Mouse (Mus musculus) 416B (cell line): Measurements from ENCODE around the gene Akr1b7.

ENCODE experiments used
- DNase-seq: peaks from one replicate; pipeline ENCODE4 v3.0.0; 2011; ENCODE audit warnings: low read depth

Gene Akr1b7

DNA sequence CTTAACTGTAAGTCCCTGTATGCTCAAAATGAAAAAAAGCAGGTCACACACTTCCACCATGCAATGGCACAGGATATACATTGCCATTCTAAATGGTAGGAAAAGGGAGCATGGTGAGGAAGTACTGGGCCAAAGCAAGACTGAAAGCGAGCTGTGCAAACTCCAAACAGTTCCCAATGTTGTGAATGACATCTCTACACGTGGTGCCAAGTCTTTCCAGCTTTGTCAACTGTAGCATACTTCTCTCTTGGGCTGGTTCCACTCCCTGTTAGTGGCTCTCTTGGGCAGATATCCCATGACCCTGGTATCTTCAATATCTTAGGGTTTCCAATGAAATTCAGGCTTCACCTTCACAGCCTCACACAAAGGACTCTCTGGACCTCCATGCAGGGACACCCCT, 26.9 kb downstream of the Akr1b7 start:
- DNase-seq, result no peak

DNA sequence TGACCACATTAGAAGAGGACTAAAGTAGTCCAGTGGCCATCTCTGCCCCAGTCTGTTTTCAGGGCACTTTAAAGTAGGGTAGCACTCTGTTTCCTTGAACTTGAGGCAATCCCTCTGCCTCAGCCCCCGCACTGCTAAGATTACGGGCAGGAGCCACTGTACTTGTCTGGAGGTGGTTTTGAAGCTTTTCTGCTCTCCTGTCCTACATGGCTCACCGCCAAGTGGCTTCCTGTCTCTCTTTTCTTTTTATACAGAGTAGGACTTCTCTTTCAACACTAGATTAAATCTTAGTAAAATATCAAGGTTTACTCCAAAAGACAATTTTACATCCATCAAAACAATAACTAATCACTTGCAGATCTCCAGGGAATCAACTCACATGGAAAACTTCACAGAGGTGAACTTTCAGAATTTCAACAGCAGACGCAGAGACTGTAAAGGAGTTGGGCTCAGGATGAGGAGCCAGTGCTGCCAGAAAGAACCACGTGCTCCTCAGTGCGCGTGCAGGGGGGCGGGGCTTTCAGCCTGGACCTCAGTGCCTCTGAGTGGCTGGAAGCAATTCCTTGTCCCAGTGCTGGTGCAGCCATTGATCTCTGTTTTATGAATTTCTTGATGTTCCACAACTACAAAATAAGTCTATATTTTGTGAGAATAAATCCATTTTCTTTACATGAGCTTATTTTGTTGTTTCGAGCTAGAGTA, 29.6 kb downstream of the Akr1b7 start:
- DNase-seq, result no peak

DNA sequence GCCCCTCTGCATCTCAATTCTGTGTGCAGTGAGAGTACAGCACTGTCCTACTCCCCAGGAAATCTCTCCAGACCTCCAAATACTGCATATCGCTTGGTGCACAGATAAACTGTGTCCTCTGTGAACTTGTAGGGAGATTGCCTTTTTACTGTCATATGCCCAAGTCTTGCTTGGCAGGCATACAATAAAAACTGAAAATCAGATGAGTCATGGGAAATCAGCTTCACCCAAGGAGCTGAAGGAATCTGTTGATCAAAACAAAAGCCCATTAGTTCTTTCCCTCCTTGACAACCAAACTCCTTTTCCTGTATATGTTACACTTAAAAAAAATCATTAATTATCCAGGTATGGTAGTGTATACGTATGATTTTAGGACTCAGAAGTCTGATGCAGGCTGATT, 31.7 kb downstream of the Akr1b7 start:
- no peak for DNase-seq

DNA sequence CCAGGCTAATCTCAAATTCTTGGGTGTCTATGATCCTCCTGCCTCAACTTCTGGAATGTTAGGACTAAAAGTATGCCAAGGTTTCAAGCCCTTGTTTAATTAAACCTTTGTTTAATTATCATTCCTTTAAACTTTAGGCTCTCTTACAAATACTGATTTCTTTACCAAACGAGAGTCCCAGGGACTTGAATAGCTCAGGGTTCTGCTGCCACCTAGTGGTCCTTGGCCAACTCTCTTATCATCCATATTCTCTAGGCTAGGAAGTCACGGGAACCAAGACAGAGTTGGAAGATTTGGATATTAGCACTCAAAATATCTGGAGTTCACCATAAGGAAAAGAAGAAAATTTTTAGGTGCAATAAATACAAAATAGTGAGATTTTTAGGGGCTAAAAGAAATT, 35.8 kb downstream of the Akr1b7 start:
- peak; percentile 85 for DNase-seq

DNA sequence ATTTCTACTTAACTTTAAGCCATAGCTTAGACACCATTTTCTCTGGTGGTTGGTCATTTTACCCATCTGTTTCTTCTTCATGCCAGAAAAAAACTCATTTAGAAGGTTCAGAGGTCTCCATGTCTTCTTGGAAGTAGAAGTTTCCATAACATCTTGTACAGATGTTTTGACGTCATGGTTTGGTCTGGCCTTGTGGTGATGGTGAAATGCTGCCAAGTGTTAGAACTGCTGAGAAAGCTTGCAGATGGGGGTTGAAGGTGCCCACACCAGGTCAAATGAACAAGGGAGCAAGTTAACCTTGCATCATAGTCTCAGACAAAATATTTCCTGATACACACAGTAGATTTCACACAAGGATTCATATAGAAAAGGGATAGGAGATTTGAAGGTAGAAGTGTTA, 36.6 kb downstream of the Akr1b7 start:
- no peak for DNase-seq

DNA sequence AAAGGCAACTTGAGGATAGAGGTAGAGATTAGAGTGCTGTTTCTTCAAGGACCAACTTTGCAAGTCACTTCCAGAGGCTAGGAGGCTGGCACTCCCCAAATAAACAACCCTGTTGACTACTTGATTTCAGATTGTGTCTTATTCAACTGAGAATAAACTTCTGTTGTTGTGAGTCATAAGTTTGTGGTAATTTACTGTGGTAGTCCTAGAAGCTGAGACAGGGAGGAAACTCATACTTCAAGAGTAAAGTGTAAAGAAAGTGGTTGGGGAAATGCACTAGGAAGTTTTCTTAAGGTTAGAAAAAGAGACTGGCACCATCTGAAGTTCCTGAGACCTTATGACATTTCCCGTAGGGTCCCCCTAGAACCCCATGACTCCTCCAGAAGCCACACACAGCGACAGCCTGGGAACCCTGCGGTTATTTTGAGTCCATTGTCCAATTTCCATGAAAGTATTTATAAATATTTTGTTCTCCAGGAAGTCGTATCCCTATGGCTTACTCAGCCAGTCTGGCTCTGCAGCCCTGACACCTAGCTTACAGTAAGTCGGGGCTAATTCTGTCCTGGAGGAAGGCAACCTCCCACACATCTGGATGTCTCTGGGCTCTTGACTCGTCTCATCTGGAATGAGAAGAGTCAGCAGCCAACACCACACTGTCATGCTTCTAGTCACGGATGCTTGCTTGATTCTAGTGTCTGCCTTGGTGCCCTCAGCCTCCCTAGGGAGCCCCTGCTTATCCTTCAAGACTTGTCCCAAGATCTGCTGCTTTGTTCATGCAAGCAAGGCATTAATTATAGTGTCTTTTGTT, 41.0 kb downstream of the Akr1b7 start:
- DNase-seq, result no peak

DNA sequence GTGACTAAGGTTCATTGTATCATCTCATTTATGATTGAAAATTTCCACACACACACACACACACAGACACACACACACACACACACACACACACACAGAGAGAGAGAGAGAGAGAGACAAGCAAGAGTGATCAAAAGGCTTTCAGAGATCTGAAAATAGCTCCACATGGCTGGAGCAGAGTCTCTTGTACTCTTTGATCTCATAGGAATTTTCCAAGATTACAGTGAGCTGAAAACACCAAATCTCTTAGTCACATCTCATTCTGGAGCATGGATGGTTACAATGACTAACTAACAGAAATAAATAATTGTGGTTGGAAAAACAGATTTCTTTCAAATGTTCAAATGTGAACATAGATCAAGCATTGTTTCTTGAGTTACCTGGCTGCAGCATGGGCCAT, 47.3 kb downstream of the Akr1b7 start:
- DNase-seq, result no peak

DNA sequence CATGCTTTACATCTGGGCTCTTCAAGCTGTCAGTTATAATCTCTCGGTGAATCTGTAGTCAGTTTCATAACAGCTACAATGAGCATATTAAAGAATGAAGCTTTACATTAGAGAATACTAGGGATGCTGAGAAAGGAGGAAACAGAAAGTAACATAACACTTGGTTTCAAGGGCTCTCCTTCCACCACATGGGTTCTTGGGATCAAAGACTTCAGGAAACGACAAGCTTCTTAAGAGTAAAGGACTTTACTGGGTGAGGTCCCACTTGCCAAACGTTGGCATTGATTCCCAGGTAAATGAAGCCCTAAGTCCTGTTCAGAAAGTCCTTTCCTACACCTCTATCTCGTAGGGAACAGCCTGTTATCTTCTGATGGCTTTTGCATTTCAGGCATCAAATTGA, 48.5 kb downstream of the Akr1b7 start:
- DNase-seq, result no peak

DNA sequence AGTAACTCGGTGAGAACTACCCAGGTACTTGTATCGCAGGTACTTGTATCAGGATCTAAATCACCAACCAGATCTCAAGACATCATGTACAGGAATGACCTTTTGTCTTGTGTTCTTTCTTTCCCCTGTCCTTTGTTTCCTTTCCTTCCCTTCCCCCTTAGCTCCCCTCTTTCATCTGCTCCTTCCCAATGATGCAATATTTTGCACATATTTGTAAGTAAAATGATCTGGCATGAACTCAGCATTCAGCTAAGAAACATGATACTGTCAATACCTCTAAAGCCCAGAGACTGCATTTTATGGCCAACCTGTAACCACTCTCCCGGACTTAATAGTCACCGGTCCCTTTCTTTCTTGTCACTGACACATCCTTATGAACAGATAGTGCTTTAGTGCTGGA, 51.4 kb downstream of the Akr1b7 start:
- DNase-seq, result no peak

DNA sequence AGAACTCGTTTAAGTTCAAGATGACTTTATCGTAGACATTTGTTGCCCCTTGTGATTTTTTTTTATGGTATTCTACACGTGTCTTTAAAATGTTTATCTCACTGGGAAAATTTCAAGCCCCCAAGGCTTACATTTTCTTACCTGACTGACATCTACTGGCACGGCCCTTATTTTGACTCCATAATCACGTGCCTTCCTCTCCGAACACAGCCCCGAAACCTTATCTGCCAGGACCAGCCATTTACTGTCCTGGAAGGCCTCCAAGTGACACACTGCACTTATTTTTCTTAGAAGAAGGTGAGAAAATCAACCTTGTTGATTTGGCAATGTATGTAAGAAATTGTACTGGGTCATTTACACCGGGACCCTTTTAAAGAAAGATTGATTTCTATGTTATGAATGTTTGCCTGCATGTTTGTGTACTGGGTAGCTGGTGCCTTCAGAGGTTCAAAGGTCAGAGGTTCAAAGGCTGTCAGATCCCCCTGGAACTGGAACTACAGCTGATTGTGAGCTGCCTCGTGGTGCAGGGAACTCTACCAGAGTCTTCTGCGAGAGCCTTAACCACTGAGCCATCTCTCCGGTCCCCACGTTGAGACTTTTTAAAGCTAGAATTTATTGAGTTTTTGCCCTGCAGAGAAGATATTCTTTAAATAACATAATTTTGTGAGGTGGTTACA, 59.4 kb downstream of the Akr1b7 start:
- DNase-seq, result peak; percentile 66
